22 mouse cellular contexts compared by ENCODE assay signal in the genomic region with DNA sequence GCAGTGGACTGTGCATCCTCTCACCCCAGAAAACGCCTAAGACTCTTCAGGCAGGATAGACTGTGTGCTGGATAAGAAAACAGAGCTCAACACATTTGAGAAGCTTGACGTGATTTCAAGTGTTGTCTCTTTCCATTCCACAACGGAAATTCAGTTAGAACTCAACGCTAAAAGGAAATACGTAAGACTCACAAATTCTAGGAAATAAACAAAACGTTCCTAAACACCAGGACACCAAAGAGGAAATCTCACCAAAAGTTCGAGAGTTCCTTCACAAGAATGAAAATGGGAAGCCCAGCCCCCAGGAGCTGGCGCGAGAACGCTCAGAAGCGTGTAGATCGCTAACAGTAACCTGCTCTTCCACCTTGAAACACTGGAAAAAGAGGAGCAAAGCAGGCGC.
A peak's percentile ranks its signal among the peaks of the same experiment; 100 is the strongest.
DNase-seq lines count a peak whose midpoint lies in the region; ATAC-seq lines count a peak whose summit lies in the region.
"Had no signal": no experiment of that assay in that cellular context is flagged by ENCODE, and none has a peak within 500 bp of the region (broad histone marks: within the 10 kb centered on the region; RNA-seq: fewer than 3 reads in every experiment).

No protein-coding gene starts in this region.

- H3K9ac ChIP-seq in forebrain, embryonic 15.5 days (replicated peaks) = no peak overlapping the region
- H3K9ac ChIP-seq in forebrain, embryonic 12.5 days = no peak overlapping the region
- H3K9ac ChIP-seq: heart, embryonic 12.5 days; heart, embryonic 15.5 days; hindbrain, embryonic 13.5 days; intestine, embryonic 15.5 days had no signal

- H3K4me2 ChIP-seq in forebrain, embryonic 15.5 days (replicated peaks) = no peak overlapping the region
- H3K4me2 ChIP-seq in forebrain, embryonic 12.5 days = no peak overlapping the region
- H3K4me2 ChIP-seq: heart, embryonic 12.5 days; heart, embryonic 15.5 days; hindbrain, embryonic 13.5 days; intestine, embryonic 15.5 days had no signal

- peaks cover 21% of the 10 kb centered on the region for H3K4me1 ChIP-seq in forebrain, embryonic 15.5 days
- H3K4me1 ChIP-seq in forebrain, embryonic 12.5 days = peaks cover 9% of the 10 kb centered on the region
- H3K4me1 ChIP-seq in brown adipose tissue, adult 24 weeks (ENCODE audit: control insufficient read depth, insufficient read depth, insufficient read length, low read length) = peaks cover 5% of the 10 kb centered on the region
- H3K4me1 ChIP-seq: heart, embryonic 15.5 days had no signal

- no peak overlapping the region for H3K4me3 ChIP-seq in forebrain, embryonic 15.5 days
- H3K4me3 ChIP-seq in forebrain, embryonic 12.5 days (replicated peaks) = no peak overlapping the region
- no peak overlapping the region for H3K4me3 ChIP-seq in brown adipose tissue, adult 24 weeks (ENCODE audit: insufficient read depth, low read depth, low read length)
- H3K4me3 ChIP-seq: heart, embryonic 12.5 days; heart, embryonic 15.5 days; hindbrain, embryonic 10.5 days; hindbrain, embryonic 13.5 days; intestine, embryonic 15.5 days had no signal

- no peaks in the 10 kb centered on the region for H3K9me3 ChIP-seq in forebrain, embryonic 15.5 days
- no peaks in the 10 kb centered on the region for H3K9me3 ChIP-seq in forebrain, embryonic 12.5 days
- H3K9me3 ChIP-seq: heart, embryonic 12.5 days; heart, embryonic 15.5 days; hindbrain, embryonic 10.5 days; hindbrain, embryonic 13.5 days; intestine, embryonic 15.5 days had no signal

- H3K27me3 ChIP-seq in forebrain, embryonic 15.5 days = no peaks in the 10 kb centered on the region
- H3K27me3 ChIP-seq in forebrain, embryonic 12.5 days = no peaks in the 10 kb centered on the region
- H3K27me3 ChIP-seq: heart, embryonic 12.5 days; intestine, embryonic 15.5 days had no signal

- peak; percentile 13 for DNase-seq in lung, postnatal 10 days
- no peak for DNase-seq in lung, postnatal 14 days
- DNase-seq: adrenal gland, adult 2 months; adrenal gland, postnatal 14 days; cerebellum, adult 18-20 months; cerebellum, adult 9-10 months; cerebellum, postnatal 14 days; gastrocnemius, postnatal 25 days; heart, adult 18-20 months; heart, postnatal 10 days; heart, postnatal 36 days had no signal

- peak overlapping the region; percentile 71 for H3K27ac ChIP-seq in forebrain, embryonic 15.5 days (replicated peaks)
- H3K27ac ChIP-seq in forebrain, embryonic 12.5 days = no peak overlapping the region
- H3K27ac ChIP-seq in brown adipose tissue, adult 24 weeks (replicated peaks; ENCODE audit: low read depth, low read length) = peak overlapping the region; percentile 58
- H3K27ac ChIP-seq: heart, embryonic 15.5 days; hindbrain, embryonic 13.5 days; intestine, embryonic 15.5 days had no signal

- 83% methylated on average over 13 of the region's 13 CpGs for WGBS in forebrain, embryonic 15.5 days
- WGBS in forebrain, embryonic 12.5 days = 85% methylated on average over 13 of the region's 13 CpGs

- no peak for ATAC-seq in forebrain, embryonic 15.5 days (replicated peaks)
- ATAC-seq in forebrain, embryonic 12.5 days (ENCODE audit: low FRiP score) = no peak
- no peak for ATAC-seq in erythroblast, adult 5-6 weeks (replicated peaks; ENCODE audit: low FRiP score, poor library complexity, severe bottlenecking)
- ATAC-seq: CD4-positive, CD25-positive, alpha-beta regulatory T cell, adult 4 months; hindbrain, embryonic 16.5 days; intestine, embryonic 15.5 days had no signal

- H3K36me3 ChIP-seq in forebrain, embryonic 15.5 days = no peaks in the 10 kb centered on the region
- H3K36me3 ChIP-seq in forebrain, embryonic 12.5 days (replicated peaks) = no peaks in the 10 kb centered on the region
- H3K36me3 ChIP-seq: heart, embryonic 12.5 days; heart, embryonic 15.5 days; hindbrain, embryonic 10.5 days; hindbrain, embryonic 13.5 days; intestine, embryonic 15.5 days had no signal
